Mouse (Mus musculus): Measurements from ENCODE around the gene Rfx2. TPM values are rescaled to one million over a fixed set of nuclear protein-coding genes. Genes with fewer than 3 reads are reported as not detected.

Rfx2 gene
- 4.4 TPM for polyA plus RNA-seq (2012; fragmentation: generic; extraction: Trizol)

DNA sequence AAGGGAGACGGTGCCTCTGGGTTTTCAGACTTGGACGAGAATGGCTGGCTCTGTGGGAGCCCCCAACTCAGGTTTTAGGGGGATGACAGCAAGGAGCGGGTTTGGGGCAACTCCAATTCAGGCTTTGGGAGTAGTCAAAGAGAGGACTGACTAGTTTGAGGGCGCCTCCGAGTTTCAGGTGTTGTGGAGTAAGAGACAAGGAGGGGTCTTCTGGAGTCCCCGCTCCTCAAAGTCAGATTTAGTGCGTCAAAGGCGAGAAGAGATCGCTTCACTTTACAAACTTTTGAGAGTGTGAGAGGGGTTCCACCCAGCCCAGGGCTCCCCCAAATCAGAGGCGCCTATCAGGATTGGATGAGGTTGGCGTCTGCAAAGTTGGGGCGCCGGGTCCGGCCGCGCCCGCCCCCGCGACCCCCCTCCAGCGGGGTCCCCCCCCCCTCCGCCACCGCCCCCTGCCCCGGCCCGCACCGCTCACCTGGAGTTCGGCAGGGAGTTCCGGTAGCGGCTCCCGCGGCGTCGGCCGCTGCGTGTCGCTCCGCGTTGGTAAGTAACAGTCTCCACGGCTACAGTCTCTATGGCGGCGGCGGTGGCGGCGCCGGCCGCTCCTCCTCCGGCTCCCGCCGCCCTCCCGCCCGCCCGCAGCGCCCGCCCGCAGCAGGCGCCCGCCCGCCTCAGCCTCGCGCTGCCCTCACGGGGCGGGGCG is at the start of gene Rfx2:
Rfx2 (minus strand) TSS at position 603 of the 700 bp plus-strand sequence.
- no peak for TF ChIP-seq REST (IDR thresholded peaks at IDR 0.05; ENCODE audit: insufficient read depth, insufficient read length)
- TF ChIP-seq MYOG (IDR thresholded peaks at IDR 0.05; ENCODE audit: control insufficient read depth in 1 of 3, insufficient read depth in 1 of 3, insufficient read length in 2 of 3, low read depth in 2 of 3) = no peak
- TF ChIP-seq SRF (IDR thresholded peaks at IDR 0.05; ENCODE audit: control insufficient read depth, insufficient read length, low read depth) = no peak
- no peak for TF ChIP-seq TCF12 (IDR thresholded peaks at IDR 0.05; ENCODE audit: insufficient read depth, poor library complexity, severe bottlenecking)
- TF ChIP-seq MYOD1 (IDR thresholded peaks at IDR 0.05; ENCODE audit: control insufficient read depth in 1 of 3, insufficient read length in 2 of 3, low read depth in 2 of 3) = no peak
- no peak for TF ChIP-seq CEBPB (IDR thresholded peaks at IDR 0.05; ENCODE audit: insufficient read depth, poor library complexity, severe bottlenecking)
- TF ChIP-seq USF1 (IDR thresholded peaks at IDR 0.05; ENCODE audit: low read depth) = no peak
- no peak for TF ChIP-seq TCF3 (IDR thresholded peaks at IDR 0.05; ENCODE audit: insufficient read length, low read depth)
- TF ChIP-seq MAX (IDR thresholded peaks at IDR 0.05; ENCODE audit: low read depth) = no peak
- TF ChIP-seq E2F4 (IDR thresholded peaks at IDR 0.05; ENCODE audit: insufficient read depth) = no peak
- no peak for TF ChIP-seq POLR2AphosphoS2 (IDR thresholded peaks at IDR 0.05; ENCODE audit: insufficient read length, low read depth)
- no peak for TF ChIP-seq POLR2A (IDR thresholded peaks at IDR 0.05; ENCODE audit: insufficient read length, low read depth)
- H3K4me3 ChIP-seq = peak within 1 kb of the TSS; percentile 25
- no peaks in the 10 kb centered on the region for H3K79me2 ChIP-seq (ENCODE audit: control insufficient read depth, insufficient read depth)
- H3K36me3 ChIP-seq (ENCODE audit: control insufficient read depth, insufficient read depth) = no peaks in the 10 kb centered on the region
- H3K4me2 ChIP-seq (ENCODE audit: low read depth) = peak within 1 kb of the TSS; percentile 93
- peak within 1 kb of the TSS; percentile 49 for H3ac ChIP-seq (ENCODE audit: control insufficient read depth, insufficient read length)
- no peaks in the 10 kb centered on the region for H3K27me3 ChIP-seq (ENCODE audit: control insufficient read depth, insufficient read depth, insufficient read length)

DNA sequence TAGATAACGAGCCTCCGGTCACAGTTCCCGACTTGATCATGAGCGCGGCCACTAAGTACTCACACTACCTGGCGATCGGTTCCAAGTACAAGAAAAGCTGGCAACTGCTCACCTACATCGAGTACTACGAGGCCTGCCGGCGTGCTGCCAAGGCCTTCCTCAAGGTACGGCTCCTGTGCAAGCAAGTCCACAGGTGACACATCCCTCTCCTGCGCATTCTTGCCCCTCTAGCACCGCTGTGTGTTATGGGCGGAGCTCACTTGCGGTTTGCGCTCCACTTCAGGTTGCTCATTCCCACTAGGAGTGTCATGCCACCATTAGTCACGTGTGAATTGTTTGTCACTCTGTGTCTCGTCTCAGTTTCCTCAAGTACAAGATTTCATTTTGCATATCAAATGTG is 46.6 kb upstream of the Rfx2 start:
- Histone ChIP-seq H3K27me3 (ENCODE audit: control insufficient read depth, insufficient read depth, insufficient read length) (no peaks in the 10 kb centered on the region), H3K79me2 (ENCODE audit: control insufficient read depth, insufficient read depth) (no peaks in the 10 kb centered on the region), H3K4me2 (ENCODE audit: low read depth) (no peak overlapping the region), H3K4me3 (no peak overlapping the region), H3ac (ENCODE audit: control insufficient read depth, insufficient read length) (no peak overlapping the region), H3K36me3 (ENCODE audit: control insufficient read depth, insufficient read depth) (no peaks in the 10 kb centered on the region)
- TF ChIP-seq POLR2AphosphoS2 (IDR thresholded peaks at IDR 0.05; ENCODE audit: insufficient read length, low read depth) = no peak
- TF ChIP-seq TCF12 (IDR thresholded peaks at IDR 0.05; ENCODE audit: insufficient read depth, poor library complexity, severe bottlenecking) = no peak
- no peak for TF ChIP-seq CEBPB (IDR thresholded peaks at IDR 0.05; ENCODE audit: insufficient read depth, poor library complexity, severe bottlenecking)
- TF ChIP-seq MYOD1 (IDR thresholded peaks at IDR 0.05; ENCODE audit: control insufficient read depth in 1 of 3, insufficient read length in 2 of 3, low read depth in 2 of 3) = no peak
- TF ChIP-seq MYOG (IDR thresholded peaks at IDR 0.05; ENCODE audit: control insufficient read depth in 1 of 3, insufficient read depth in 1 of 3, insufficient read length in 2 of 3, low read depth in 2 of 3) = no peak
- TF ChIP-seq E2F4 (IDR thresholded peaks at IDR 0.05; ENCODE audit: insufficient read depth) = no peak
- TF ChIP-seq MAX (IDR thresholded peaks at IDR 0.05; ENCODE audit: low read depth) = no peak
- no peak for TF ChIP-seq REST (IDR thresholded peaks at IDR 0.05; ENCODE audit: insufficient read depth, insufficient read length)
- no peak for TF ChIP-seq TCF3 (IDR thresholded peaks at IDR 0.05; ENCODE audit: insufficient read length, low read depth)
- TF ChIP-seq SRF (IDR thresholded peaks at IDR 0.05; ENCODE audit: control insufficient read depth, insufficient read length, low read depth) = no peak
- TF ChIP-seq POLR2A (IDR thresholded peaks at IDR 0.05; ENCODE audit: insufficient read length, low read depth) = no peak
- no peak for TF ChIP-seq USF1 (IDR thresholded peaks at IDR 0.05; ENCODE audit: low read depth)

DNA sequence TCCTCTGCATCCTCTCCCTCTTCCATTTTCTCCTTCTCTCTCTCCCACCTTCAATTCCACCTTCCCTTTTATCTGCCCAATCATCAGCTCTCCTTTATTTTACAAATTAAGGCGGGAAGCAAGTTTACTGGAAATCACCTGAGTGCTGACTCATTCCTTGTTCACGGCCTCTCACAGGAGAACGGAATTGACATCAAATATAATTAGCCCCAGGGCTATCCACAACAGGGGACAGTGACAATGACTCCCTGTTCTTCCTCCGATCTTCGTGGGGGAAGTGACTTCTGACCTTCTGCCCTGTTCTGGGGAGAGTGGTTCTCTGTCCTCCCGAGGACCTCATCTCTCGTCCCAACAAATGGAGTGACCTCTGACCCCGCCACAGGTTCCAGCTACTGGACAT is 46.2 kb upstream of the Rfx2 start:
- Histone ChIP-seq H3K36me3 (ENCODE audit: control insufficient read depth, insufficient read depth) (no peaks in the 10 kb centered on the region), H3K4me2 (ENCODE audit: low read depth) (no peak overlapping the region), H3K4me3 (no peak overlapping the region), H3ac (ENCODE audit: control insufficient read depth, insufficient read length) (no peak overlapping the region), H3K79me2 (ENCODE audit: control insufficient read depth, insufficient read depth) (no peaks in the 10 kb centered on the region), H3K27me3 (ENCODE audit: control insufficient read depth, insufficient read depth, insufficient read length) (no peaks in the 10 kb centered on the region)
- TF ChIP-seq POLR2A (IDR thresholded peaks at IDR 0.05; ENCODE audit: insufficient read length, low read depth) = no peak
- TF ChIP-seq CEBPB (IDR thresholded peaks at IDR 0.05; ENCODE audit: insufficient read depth, poor library complexity, severe bottlenecking) = no peak
- no peak for TF ChIP-seq USF1 (IDR thresholded peaks at IDR 0.05; ENCODE audit: low read depth)
- TF ChIP-seq E2F4 (IDR thresholded peaks at IDR 0.05; ENCODE audit: insufficient read depth) = no peak
- no peak for TF ChIP-seq TCF3 (IDR thresholded peaks at IDR 0.05; ENCODE audit: insufficient read length, low read depth)
- TF ChIP-seq SRF (IDR thresholded peaks at IDR 0.05; ENCODE audit: control insufficient read depth, insufficient read length, low read depth) = no peak
- TF ChIP-seq MAX (IDR thresholded peaks at IDR 0.05; ENCODE audit: low read depth) = no peak
- no peak for TF ChIP-seq TCF12 (IDR thresholded peaks at IDR 0.05; ENCODE audit: insufficient read depth, poor library complexity, severe bottlenecking)
- TF ChIP-seq REST (IDR thresholded peaks at IDR 0.05; ENCODE audit: insufficient read depth, insufficient read length) = no peak
- no peak for TF ChIP-seq MYOG (IDR thresholded peaks at IDR 0.05; ENCODE audit: control insufficient read depth in 1 of 3, insufficient read depth in 1 of 3, insufficient read length in 2 of 3, low read depth in 2 of 3)
- TF ChIP-seq MYOD1 (IDR thresholded peaks at IDR 0.05; ENCODE audit: control insufficient read depth in 1 of 3, insufficient read length in 2 of 3, low read depth in 2 of 3) = no peak
- TF ChIP-seq POLR2AphosphoS2 (IDR thresholded peaks at IDR 0.05; ENCODE audit: insufficient read length, low read depth) = no peak

DNA sequence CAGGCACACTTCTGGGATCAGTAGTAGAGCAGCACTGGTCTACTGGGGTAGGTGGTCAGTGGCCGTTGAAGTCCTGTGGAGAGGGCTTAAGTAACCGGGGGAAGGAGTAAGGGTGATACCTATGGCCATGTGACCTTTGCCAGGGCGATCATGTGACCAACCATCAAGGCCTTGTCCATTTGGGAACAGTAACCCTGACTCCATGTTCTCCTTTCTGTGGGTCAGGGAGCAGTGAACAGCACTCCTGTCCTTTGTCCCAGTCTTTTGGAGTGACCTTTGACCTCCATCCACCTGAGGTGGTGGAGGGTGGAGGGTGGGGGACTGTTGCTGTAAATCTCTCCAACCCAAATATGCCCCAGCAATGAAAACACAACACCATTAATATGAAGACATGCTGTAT is 45.7 kb upstream of the Rfx2 start:
- no peak overlapping the region for H3K4me3 ChIP-seq
- H3K27me3 ChIP-seq (ENCODE audit: control insufficient read depth, insufficient read depth, insufficient read length) = no peaks in the 10 kb centered on the region
- no peak overlapping the region for H3K4me2 ChIP-seq (ENCODE audit: low read depth)
- no peaks in the 10 kb centered on the region for H3K79me2 ChIP-seq (ENCODE audit: control insufficient read depth, insufficient read depth)
- no peaks in the 10 kb centered on the region for H3K36me3 ChIP-seq (ENCODE audit: control insufficient read depth, insufficient read depth)
- no peak overlapping the region for H3ac ChIP-seq (ENCODE audit: control insufficient read depth, insufficient read length)
- TF ChIP-seq POLR2A (IDR thresholded peaks at IDR 0.05; ENCODE audit: insufficient read length, low read depth) (no peak), MYOD1 (IDR thresholded peaks at IDR 0.05; ENCODE audit: control insufficient read depth in 1 of 3, insufficient read length in 2 of 3, low read depth in 2 of 3) (no peak), MYOG (IDR thresholded peaks at IDR 0.05; ENCODE audit: control insufficient read depth in 1 of 3, insufficient read depth in 1 of 3, insufficient read length in 2 of 3, low read depth in 2 of 3) (no peak), TCF3 (IDR thresholded peaks at IDR 0.05; ENCODE audit: insufficient read length, low read depth) (no peak), POLR2AphosphoS2 (IDR thresholded peaks at IDR 0.05; ENCODE audit: insufficient read length, low read depth) (no peak), E2F4 (IDR thresholded peaks at IDR 0.05; ENCODE audit: insufficient read depth) (no peak), SRF (IDR thresholded peaks at IDR 0.05; ENCODE audit: control insufficient read depth, insufficient read length, low read depth) (no peak), REST (IDR thresholded peaks at IDR 0.05; ENCODE audit: insufficient read depth, insufficient read length) (no peak), MAX (IDR thresholded peaks at IDR 0.05; ENCODE audit: low read depth) (no peak), USF1 (IDR thresholded peaks at IDR 0.05; ENCODE audit: low read depth) (no peak), CEBPB (IDR thresholded peaks at IDR 0.05; ENCODE audit: insufficient read depth, poor library complexity, severe bottlenecking) (no peak), TCF12 (IDR thresholded peaks at IDR 0.05; ENCODE audit: insufficient read depth, poor library complexity, severe bottlenecking) (no peak)

All from myocyte (in vitro differentiated cells).